8 mouse cellular contexts compared by ENCODE assay signal in the genomic region with DNA sequence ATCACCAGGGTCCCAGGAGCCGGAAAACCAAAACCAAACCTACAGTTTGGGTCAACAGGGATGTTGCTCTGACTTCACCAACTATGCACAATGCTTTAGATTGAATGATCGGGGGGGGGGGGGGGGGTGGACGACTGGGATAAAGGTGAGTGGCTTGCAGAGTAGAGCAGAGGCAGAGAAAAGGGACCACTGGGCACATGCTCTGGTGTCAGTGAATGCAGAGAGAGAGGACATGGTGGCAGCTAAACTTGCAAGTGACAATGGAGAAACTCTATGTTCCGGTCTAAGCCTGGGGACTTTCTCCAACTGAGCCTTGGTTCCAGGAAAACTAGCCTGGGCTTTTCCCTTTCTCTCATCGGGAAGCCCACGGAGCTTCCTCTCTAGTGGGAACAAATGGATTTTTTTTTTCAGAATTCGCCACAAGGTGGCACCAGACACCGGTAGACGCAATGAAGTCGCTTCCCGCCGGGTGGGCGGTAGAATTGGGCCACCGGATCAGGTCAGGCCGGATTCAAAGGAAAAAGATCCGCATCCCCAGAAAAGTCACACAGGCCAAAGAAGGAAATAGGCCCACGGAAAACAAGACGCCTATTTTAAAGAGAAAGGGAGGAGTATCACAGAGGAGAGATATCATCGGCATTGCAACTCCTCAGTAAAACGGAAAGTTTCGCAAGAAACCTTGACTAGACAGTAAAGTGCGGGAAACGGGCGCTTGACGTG. TPM values are rescaled to one million over a fixed set of nuclear protein-coding genes. Genes with fewer than 3 reads are reported as not detected.
A peak's percentile ranks its signal among the peaks of the same experiment; 100 is the strongest.
DNase-seq lines count a peak whose midpoint lies in the region; ATAC-seq lines count a peak whose summit lies in the region.

No protein-coding gene starts in this region.

- ATAC-seq in hindbrain, embryonic 12.5 days (ENCODE audit: low FRiP score) = peak; percentile 46

- H3K9ac ChIP-seq in hindbrain, embryonic 12.5 days = peak overlapping the region; percentile 47; the same call in 1 of the 2 replicates

- peak overlapping the region; percentile 27 for H3K4me3 ChIP-seq in hindbrain, embryonic 12.5 days

- H3K4me1 ChIP-seq in hindbrain, embryonic 12.5 days = 0 out of 2 replicates have a peak, but pooled peaks cover 10% of the 10 kb centered on the region

- H3K27me3 ChIP-seq in hindbrain, embryonic 12.5 days = no peaks in the 10 kb centered on the region

- H3K4me2 ChIP-seq in hindbrain, embryonic 12.5 days (replicated peaks) = peak overlapping the region; percentile 56

- DNase-seq in NIH3T3 (ENCODE audit: low read depth) = peak; percentile 89
- peak; percentile 85 for DNase-seq in cerebellum, adult 9-11 months
- DNase-seq in frontal cortex, postnatal 10 days (ENCODE audit: low spot score in 2 of 2) = peak; percentile 21 to 76
- DNase-seq in layer of hippocampus, postnatal 10 days (ENCODE audit: low spot score in 2 of 2) = peak; percentile 83 to 86
- DNase-seq in lung, postnatal 14 days = peak; percentile 90
- DNase-seq in ovary, postnatal 36 days (ENCODE audit: low spot score) = peak; percentile 62
- peak; percentile 45 for DNase-seq in urinary bladder, adult 2 months (ENCODE audit: low spot score)

- 0 out of 2 replicates have a peak, but pooled peaks cover 5% of the 10 kb centered on the region for H3K36me3 ChIP-seq in hindbrain, embryonic 12.5 days

- no peak overlapping the region for H3K27ac ChIP-seq in hindbrain, embryonic 12.5 days

- no peaks in the 10 kb centered on the region for H3K9me3 ChIP-seq in hindbrain, embryonic 12.5 days (replicated peaks)

- WGBS in hindbrain, embryonic 12.5 days = 9% methylated on average over 25 of the region's 25 CpGs

RNA-seq across cellular contexts. Expression of a gene that starts 32.5 kb away (rescaled TPM):
- polyA plus RNA-seq in hindbrain, embryonic 12.5 days (2016; fragmentation: Nextera tagmentation; extraction: Ambion mirVana) = 0.42 and 0.87 TPM in 2 replicates
- 1 to 10 TPM; 1.1 to 1.6 TPM for total RNA-seq in layer of hippocampus, postnatal 10 days (2021)
- 3.7 and 4.3 TPM in 2 replicates for polyA plus RNA-seq in urinary bladder, adult 2 months (2012; rRNA removed)
